Mouse (Mus musculus) heart, postnatal 0 days (tissue): ENCODE results near the gene Smo.

Source experiments
- CTCF ChIP-seq: IDR thresholded peaks from 2 replicates; pipeline ENCODE4 v1.5.1; 2016; ENCODE audit warnings: antibody characterized with exemption, control low read depth, low read depth
- EP300 ChIP-seq: IDR thresholded peaks from 2 replicates; pipeline ENCODE4 v1.6.1; 2016; ENCODE audit warnings: antibody characterized with exemption, low read depth

DNA sequence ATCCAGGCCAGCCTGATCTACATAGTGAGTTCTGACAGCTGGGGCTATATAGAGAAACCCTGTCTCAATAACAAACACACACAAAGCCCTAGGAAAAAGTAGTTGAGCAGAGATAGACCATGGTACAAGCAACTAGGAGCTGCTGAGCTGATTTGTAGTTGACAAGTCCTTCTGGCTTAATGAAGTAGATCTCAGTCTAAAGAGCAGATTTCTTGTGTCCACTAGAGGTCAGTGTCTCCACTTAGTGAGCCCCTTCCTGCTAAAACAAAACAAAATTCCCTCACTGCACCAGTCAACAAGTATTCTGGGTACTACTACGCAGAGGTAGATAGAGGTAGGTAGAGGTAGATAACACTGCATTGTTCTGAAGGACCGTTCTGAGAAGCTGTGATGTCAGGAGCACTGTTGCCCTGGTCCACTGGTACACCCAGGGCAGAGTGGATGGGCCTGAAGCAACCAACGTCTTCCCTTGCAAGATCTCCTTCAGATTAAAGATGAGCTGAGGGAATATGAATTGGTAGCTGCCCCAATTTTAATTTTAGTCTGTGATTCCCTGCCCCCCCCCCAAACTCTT, 23.2 kb upstream of the Smo start:
- TF ChIP-seq EP300 (no peak), CTCF (peak; percentile 79)
